17 mouse cellular contexts compared by ENCODE assay signal in genomic region chr14:12459700-12460099, GRCm38 (mm10).
DNase-seq lines count a peak whose midpoint lies in the region; ATAC-seq and TF ChIP-seq lines count a peak whose summit lies in the region.
"Had no signal": no experiment of that assay in that cellular context is flagged by ENCODE, and none has a peak within 500 bp of the region (broad histone marks: within the 10 kb centered on the region; RNA-seq: fewer than 3 reads in every experiment).

No protein-coding gene starts in this region.

- no peaks in the 10 kb centered on the region for H3K27me3 ChIP-seq in forebrain, embryonic 15.5 days
- H3K27me3 ChIP-seq in forebrain, embryonic 12.5 days = no peaks in the 10 kb centered on the region
- H3K27me3 ChIP-seq: heart, embryonic 12.5 days; liver, embryonic 13.5 days; neural tube, embryonic 13.5 days had no signal

- intact Hi-C loops in left cerebral cortex, adult 2 months (cut with DNase I) = no loop called here
- intact Hi-C loops in left cerebral cortex, postnatal 36 days (cut with DNase I) = no loop called here

- no peaks in the 10 kb centered on the region for H3K9me3 ChIP-seq in forebrain, embryonic 15.5 days
- H3K9me3 ChIP-seq in forebrain, embryonic 12.5 days = no peaks in the 10 kb centered on the region
- H3K9me3 ChIP-seq: heart, embryonic 12.5 days; limb, embryonic 10.5 days; liver, embryonic 13.5 days; neural tube, embryonic 13.5 days had no signal

- peak overlapping the region; percentile 53 for H3K27ac ChIP-seq in forebrain, embryonic 15.5 days (replicated peaks)
- H3K27ac ChIP-seq in forebrain, embryonic 12.5 days = no peak overlapping the region
- H3K27ac ChIP-seq in left cerebral cortex, adult 2 months = peak overlapping the region; percentile 44; the same call in 1 of the 2 replicates
- H3K27ac ChIP-seq: limb, embryonic 10.5 days; liver, embryonic 13.5 days; neural tube, embryonic 13.5 days had no signal

- H3K4me2 ChIP-seq in forebrain, embryonic 15.5 days (replicated peaks) = 0 out of 2 replicates have a peak overlapping the region, but pooled peaks have one; percentile 0
- H3K4me2 ChIP-seq in forebrain, embryonic 12.5 days = no peak overlapping the region
- H3K4me2 ChIP-seq: heart, embryonic 12.5 days; liver, embryonic 13.5 days; neural tube, embryonic 13.5 days had no signal

- DNase-seq in left cerebral cortex, adult 2 months (ENCODE audit: extremely low spot score in 1 of 2, low spot score in 2 of 2) = peak in 1 of 2 experiments; percentile 35
- DNase-seq in left cerebral cortex, postnatal 36 days (ENCODE audit: low spot score in 2 of 2) = no peak
- peak; percentile 63 to 69 for DNase-seq in right cerebral cortex, postnatal 10 days (ENCODE audit: low spot score in 2 of 2)
- no peak for DNase-seq in right cerebral cortex, adult 2 months (ENCODE audit: low spot score in 2 of 2)
- DNase-seq: adrenal gland, postnatal 10 days; heart, postnatal 4 days; kidney, adult 18-20 months; kidney, postnatal 36 days; liver, embryonic 13.5 days; retina, postnatal 1 day had no signal

- no peak for TF ChIP-seq CTCF in left cerebral cortex, adult 2 months (IDR thresholded peaks at IDR 0.05)

- WGBS in forebrain, embryonic 15.5 days = 37% methylated on average over 7 of the region's 7 CpGs
- WGBS in forebrain, embryonic 12.5 days = 62% methylated on average over 7 of the region's 7 CpGs

- no peak overlapping the region for H3K9ac ChIP-seq in forebrain, embryonic 15.5 days (replicated peaks)
- no peak overlapping the region for H3K9ac ChIP-seq in forebrain, embryonic 12.5 days
- H3K9ac ChIP-seq: heart, embryonic 12.5 days; liver, embryonic 13.5 days; neural tube, embryonic 13.5 days had no signal

- peak; percentile 89 for ATAC-seq in forebrain, embryonic 15.5 days (replicated peaks)
- ATAC-seq in forebrain, embryonic 12.5 days (ENCODE audit: low FRiP score) = no peak
- no peak for ATAC-seq in monocyte, adult 5-6 weeks (replicated peaks; ENCODE audit: insufficient number of reproducible peaks, low FRiP score, low TSS enrichment, poor library complexity, severe bottlenecking)
- ATAC-seq: lung, postnatal 0 days had no signal

- H3K36me3 ChIP-seq in forebrain, embryonic 15.5 days = no peaks in the 10 kb centered on the region
- H3K36me3 ChIP-seq in forebrain, embryonic 12.5 days (replicated peaks) = no peaks in the 10 kb centered on the region
- H3K36me3 ChIP-seq: heart, embryonic 12.5 days; limb, embryonic 10.5 days; liver, embryonic 13.5 days; neural tube, embryonic 13.5 days had no signal

- H3K4me1 ChIP-seq in forebrain, embryonic 15.5 days = peaks cover 15% of the 10 kb centered on the region
- H3K4me1 ChIP-seq in forebrain, embryonic 12.5 days = 0 out of 2 replicates have a peak, but pooled peaks cover 5% of the 10 kb centered on the region
- H3K4me1 ChIP-seq: heart, embryonic 12.5 days; liver, embryonic 13.5 days had no signal

- H3K4me3 ChIP-seq in forebrain, embryonic 15.5 days = no peak overlapping the region
- no peak overlapping the region for H3K4me3 ChIP-seq in forebrain, embryonic 12.5 days (replicated peaks)
- no peak overlapping the region for H3K4me3 ChIP-seq in left cerebral cortex, adult 2 months
- H3K4me3 ChIP-seq: heart, embryonic 12.5 days; limb, embryonic 10.5 days; liver, embryonic 13.5 days; neural tube, embryonic 13.5 days had no signal

Comparison
In these comparisons a context has a peak if more than half of its experiments do, and no peak if none do; other contexts are left out.
1. DNase-seq: peak in right cerebral cortex, postnatal 10 days (2 of 2); none in left cerebral cortex, postnatal 36 days (0 of 2) and right cerebral cortex, adult 2 months (0 of 2).